Mouse (Mus musculus) heart, adult 11 months (tissue): ENCODE results near the gene Ankle2.

Source experiments
- DNase-seq: peaks from one replicate; pipeline ENCODE4 v3.0.0; 2022

The Ankle2 gene

DNA sequence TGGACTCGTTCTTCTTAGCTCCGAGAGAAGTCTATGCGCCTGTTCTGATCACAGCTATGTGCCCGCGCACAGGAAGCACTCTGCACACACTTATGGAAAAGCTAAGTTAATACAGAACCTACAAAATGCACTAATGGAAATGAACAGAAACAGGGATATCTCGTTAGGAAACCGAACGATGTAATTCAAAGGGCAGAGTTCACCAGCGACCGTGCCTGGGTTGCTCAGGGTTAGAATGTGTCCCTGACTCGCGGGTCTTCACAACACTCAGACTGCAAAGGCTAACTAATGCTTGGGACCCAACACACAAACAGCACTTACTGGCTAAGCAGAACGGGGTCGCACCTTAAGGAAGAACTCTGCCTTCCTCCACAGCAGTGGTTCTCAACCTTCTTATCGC, 54.4 kb downstream of the Ankle2 start:
- DNase-seq, result no peak

DNA sequence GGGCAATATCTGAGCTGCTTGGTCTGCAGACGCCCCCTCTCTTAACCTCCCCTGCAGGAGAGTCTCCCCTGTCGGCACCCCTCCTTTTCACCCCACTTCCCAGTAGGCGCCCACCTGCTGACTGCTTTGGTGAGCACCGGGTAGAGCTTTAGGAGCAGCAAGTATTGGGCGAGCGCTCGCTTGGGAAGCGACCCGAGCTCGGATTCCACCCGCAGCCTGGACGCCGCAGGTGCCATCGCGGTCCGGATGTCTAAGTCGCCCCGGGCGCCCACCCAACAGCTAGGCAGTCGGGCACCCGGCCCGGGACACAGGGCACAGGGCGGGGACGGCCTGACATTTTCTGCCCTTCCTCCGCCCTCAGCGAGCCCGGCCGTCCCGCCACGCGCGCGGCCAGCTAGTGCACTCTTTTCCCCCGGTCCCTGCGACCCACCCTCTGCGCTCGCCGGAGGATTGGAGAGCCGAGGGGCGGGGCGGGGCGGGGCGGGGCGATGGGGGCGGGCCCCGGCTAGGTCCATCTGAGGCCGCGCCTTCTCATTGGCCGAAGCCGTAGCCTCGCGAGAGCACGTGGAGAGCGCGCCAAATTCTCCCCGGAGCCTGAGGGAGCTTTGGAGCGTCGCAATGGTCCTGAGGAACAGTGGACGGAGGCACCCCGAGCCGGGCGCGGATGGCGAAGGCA, 55.1 kb downstream of the Ankle2 start, which contains the start of the genes Pxmp2 and Pole:
TSS of gene Pxmp2 (minus strand) at position 417 of the 676 bp plus-strand sequence.
TSS of gene Pole (plus strand) at position 537 of the 676 bp plus-strand sequence.
- peak; percentile 99 for DNase-seq

DNA sequence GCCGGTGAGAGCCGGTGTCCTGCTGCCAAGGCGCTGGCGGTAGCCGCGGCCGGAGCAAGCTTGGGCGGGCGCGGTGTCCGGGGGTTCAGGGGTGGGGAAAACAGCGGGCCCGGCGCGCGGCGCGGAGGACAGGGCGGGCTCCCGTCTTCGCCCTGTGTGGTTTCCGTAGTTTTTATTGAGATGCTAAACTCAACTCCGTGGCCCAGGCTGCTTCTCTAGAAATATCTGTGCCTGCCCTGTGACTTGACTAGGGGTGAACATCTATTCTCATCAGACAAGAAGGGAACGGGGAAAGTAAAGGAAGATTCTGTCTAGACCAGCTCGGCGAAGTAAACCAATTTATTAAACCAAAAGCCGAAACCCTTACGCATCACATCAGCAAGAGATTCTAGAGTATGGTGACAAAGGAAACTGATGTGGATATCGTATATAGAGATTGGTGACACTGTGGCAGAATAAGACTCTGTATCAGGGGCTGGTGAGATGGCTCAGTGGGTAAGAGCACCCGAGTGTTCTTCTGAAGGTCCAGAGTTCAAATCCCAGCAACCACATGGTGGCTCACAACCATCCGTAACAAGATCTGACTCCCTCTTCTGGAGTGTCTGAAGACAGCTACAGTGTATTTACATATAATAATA, 55.8 kb downstream of the Ankle2 start:
- no peak for DNase-seq

DNA sequence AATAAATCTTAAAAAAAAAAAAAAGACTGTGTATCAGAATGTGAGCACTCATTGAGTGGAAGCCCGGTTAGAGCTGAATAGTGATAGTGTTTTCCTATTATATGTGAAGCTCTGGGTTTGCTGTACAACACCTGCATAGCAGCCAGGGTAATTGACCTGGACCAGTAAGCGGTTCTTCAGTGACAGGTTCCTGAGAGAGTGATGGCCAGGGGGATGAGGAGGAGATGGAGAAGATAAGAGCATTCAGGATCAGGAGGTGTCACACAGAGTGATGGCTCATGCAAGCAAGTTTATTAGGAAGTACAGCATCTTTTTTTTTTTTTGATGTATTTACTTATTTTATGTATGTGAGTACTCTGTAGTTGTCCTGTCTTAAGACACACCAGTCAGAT, 56.3 kb downstream of the Ankle2 start:
- no peak for DNase-seq

DNA sequence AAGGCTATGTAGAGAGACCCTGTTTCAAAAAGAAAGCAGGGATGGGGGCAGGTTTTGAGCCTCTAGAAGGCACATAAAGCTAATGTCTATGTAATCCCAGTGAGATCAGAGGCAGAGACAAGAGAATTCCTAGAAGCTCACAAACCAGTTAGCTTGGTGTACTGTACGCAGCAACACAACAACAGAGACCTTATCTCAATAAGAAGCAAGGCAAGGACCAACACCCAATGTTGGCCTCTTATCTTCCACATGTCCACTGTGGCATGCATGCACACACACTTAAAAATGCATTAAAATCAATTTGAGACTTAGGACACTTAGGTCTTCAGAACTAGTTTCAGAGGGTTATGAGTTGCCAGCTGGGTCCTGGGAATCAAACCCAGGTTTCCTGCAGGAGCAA, 60.8 kb downstream of the Ankle2 start:
- DNase-seq, result no peak

DNA sequence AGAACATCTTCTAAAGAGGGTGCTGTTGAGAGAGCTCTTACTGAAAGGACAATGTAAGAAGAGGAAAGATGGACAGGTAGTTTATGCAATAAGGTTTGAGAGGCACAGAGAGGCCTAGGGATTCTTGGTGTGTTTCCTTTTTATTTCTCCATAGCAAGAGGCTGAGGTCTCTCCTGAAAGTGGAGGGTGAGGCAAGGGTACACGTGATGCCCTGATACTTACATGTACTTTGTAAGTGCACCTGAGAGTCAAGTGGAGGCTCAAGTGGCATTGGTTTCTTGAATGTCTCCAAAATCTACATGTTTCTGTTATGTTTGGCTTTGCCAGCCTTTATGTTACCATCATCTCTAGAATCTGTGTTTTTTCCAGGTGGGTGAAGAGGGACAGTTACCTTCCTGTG, 65.8 kb downstream of the Ankle2 start:
- no peak for DNase-seq

DNA sequence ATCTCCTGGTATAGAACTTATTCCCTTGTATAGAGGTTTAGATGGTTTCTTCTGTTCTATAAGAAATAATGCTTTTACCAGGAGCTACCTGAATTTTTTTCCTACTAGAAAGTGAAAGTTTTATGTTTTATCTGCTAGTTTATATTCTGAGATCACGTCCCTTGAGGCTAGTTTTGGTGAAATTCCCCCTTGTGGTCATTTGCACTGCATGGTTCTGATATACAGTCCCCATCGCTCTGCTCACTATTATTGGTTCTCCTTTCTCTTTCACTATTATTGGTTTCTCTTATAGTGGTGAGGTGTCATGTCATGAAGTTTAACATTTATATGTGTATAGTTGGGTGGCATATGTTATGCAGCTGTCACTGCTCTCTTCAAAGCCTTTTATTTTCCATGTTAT, 69.8 kb downstream of the Ankle2 start:
- DNase-seq, result no peak
